Mouse (Mus musculus) limb, embryonic 11.5 days (tissue): ENCODE results near the gene Gm49396. TPM values are rescaled to one million over a fixed set of nuclear protein-coding genes. Genes with fewer than 3 reads are reported as not detected.

Experiments used
- ATAC-seq: fragments of 200-750 bp; cut with Nextera tagmentation; 2 replicates; pipeline ENCODE4 v1.8.0; 2017; ENCODE audit warnings: low read depth; ENCODE audit not compliant: insufficient number of reproducible peaks, low FRiP score, low TSS enrichment
- DNase-seq: peaks from one replicate; pipeline ENCODE4 v3.0.0-alpha.2; 2015; ENCODE audit warnings: low spot score
- H3K27ac ChIP-seq: fragments of 300-500 bp; sonication (generic); replicated peaks from 2 replicates; pipeline ENCODE4 v1.5.1; 2014; ENCODE audit warnings: low read depth, mild to moderate bottlenecking, low read length
- H3K27me3 ChIP-seq: fragments of 300-500 bp; sonication (generic); 2 replicates; pipeline ENCODE4 v1.6.1; 2014; ENCODE audit warnings: mild to moderate bottlenecking, low read length, mixed read lengths; ENCODE audit not compliant: control insufficient read depth, insufficient read depth
- H3K36me3 ChIP-seq: fragments of 300-500 bp; sonication (generic); 2 replicates; pipeline ENCODE4 v1.6.1; 2014; ENCODE audit warnings: mild to moderate bottlenecking, low read length, moderate library complexity, mixed read lengths; ENCODE audit not compliant: control insufficient read depth, insufficient read depth
- H3K4me1 ChIP-seq: fragments of 300-500 bp; sonication (generic); 2 replicates; pipeline ENCODE4 v1.6.1; 2014; ENCODE audit warnings: low read length, mixed read lengths; ENCODE audit not compliant: control insufficient read depth, insufficient read depth
- H3K4me2 ChIP-seq: fragments of 300-500 bp; sonication (generic); 2 replicates; pipeline ENCODE4 v1.6.1; 2014; ENCODE audit warnings: low read depth, mild to moderate bottlenecking, moderate library complexity; ENCODE audit not compliant: severe bottlenecking
- H3K4me3 ChIP-seq: fragments of 300-500 bp; sonication (generic); 2 replicates; pipeline ENCODE4 v1.5.1; 2014; ENCODE audit warnings: low read depth, low read length
- H3K9ac ChIP-seq: fragments of 300-500 bp; sonication (generic); 2 replicates; pipeline ENCODE4 v1.6.1; 2014; ENCODE audit warnings: mild to moderate bottlenecking, low read length
- H3K9me3 ChIP-seq: fragments of 300-500 bp; sonication (generic); 2 replicates; pipeline ENCODE4 v1.6.1; 2016; ENCODE audit warnings: low read length; ENCODE audit not compliant: control insufficient read depth
- WGBS: fragments of 180-500 bp; shearing (Covaris S2); extraction: QIAGEN DNeasy Blood & Tissue Kit; methylation state at CpG from one replicate; pipeline ENCODE4 v1.1.7; 2014; 5-methylcytosine and 5-hydroxymethylcytosine counted together
- polyA plus RNA-seq: library from polyadenylated mRNA; unstranded; fragments of >200 nt; fragmentation: Nextera tagmentation; extraction: Ambion mirVana; gene quantifications from 2 replicates; pipeline ENCODE4 v1.2.1, GENCODE M21; 2014

Gm49396 gene
- polyA plus RNA-seq, 1 experiment from 2014 or later = 6.0 TPM

GRCm38 (mm10) chr7:30526399-30526798, 36.7 kb upstream of the Gm49396 start:
- DNase-seq = no peak
- H3K27me3 ChIP-seq = no peaks in the 10 kb centered on the region
- no peak for ATAC-seq
- 22% methylated on average over 17 of the region's 17 CpGs for WGBS
- H3K4me1 ChIP-seq = 0 out of 2 replicates have a peak, but pooled peaks cover 9% of the 10 kb centered on the region
- H3K4me3 ChIP-seq = 0 out of 2 replicates have a peak overlapping the region, but pooled peaks have one; percentile 0
- H3K27ac ChIP-seq = no peak overlapping the region
- no peaks in the 10 kb centered on the region for H3K9me3 ChIP-seq
- H3K4me2 ChIP-seq = 0 out of 2 replicates have a peak overlapping the region, but pooled peaks have one; percentile 10
- no peak overlapping the region; the same call in 1 of the 2 replicates for H3K9ac ChIP-seq
- H3K36me3 ChIP-seq = peaks cover 25% of the 10 kb centered on the region

DNA sequence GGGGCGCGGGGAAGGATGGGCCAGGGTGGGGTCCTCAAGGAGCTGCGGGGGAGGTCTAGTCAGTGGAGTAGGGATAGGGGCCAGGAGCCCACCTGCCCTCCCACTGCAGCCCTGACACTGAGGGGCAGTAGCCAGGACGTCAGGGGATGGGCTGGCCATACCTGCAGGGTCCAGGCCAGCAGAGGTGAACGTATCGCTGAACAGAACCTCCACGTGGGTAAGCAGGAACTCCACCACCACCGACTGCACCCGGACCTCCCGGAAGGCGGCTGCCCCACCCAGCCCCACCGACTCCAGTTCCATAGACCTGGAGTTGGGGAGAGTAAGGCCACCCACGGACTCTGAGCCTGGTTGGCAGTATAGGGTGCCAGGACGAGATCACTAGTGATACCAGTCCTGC, 36.2 kb upstream of the Gm49396 start:
- no peaks in the 10 kb centered on the region for H3K27me3 ChIP-seq
- DNase-seq (no peak), ATAC-seq (no peak)
- 82% methylated on average over 14 of the region's 14 CpGs for whole genome bisulfite sequencing
- no peak overlapping the region for H3K27ac ChIP-seq
- H3K4me2 ChIP-seq = no peak overlapping the region
- no peak overlapping the region for H3K4me3 ChIP-seq
- 0 out of 2 replicates have a peak, but pooled peaks cover 9% of the 10 kb centered on the region for H3K4me1 ChIP-seq
- H3K9me3 ChIP-seq = no peaks in the 10 kb centered on the region
- peaks cover 25% of the 10 kb centered on the region for H3K36me3 ChIP-seq
- H3K9ac ChIP-seq = no peak overlapping the region

- peaks cover 18% of the 10 kb centered on the region; the same call in 1 of the 2 replicates for H3K4me1 ChIP-seq
- no peak for ATAC-seq
- H3K27me3 ChIP-seq = no peaks in the 10 kb centered on the region
- no peak overlapping the region for H3K4me3 ChIP-seq
- H3K36me3 ChIP-seq = peaks cover 20% of the 10 kb centered on the region
- H3K9ac ChIP-seq = no peak overlapping the region
- no peak overlapping the region for H3K27ac ChIP-seq
- DNase-seq = no peak
- 85% methylated on average over 9 of the region's 9 CpGs for WGBS
- H3K4me2 ChIP-seq = no peak overlapping the region
- no peaks in the 10 kb centered on the region for H3K9me3 ChIP-seq
Measured at GRCm38 (mm10) chr7:30531291-30531815, 31.8 kb upstream of the Gm49396 start.

- H3K36me3 ChIP-seq = peaks cover 17% of the 10 kb centered on the region
- no peak overlapping the region for H3K4me3 ChIP-seq
- ATAC-seq (no peak), DNase-seq (no peak)
- no peak overlapping the region for H3K4me2 ChIP-seq
- H3K4me1 ChIP-seq = peaks cover 12% of the 10 kb centered on the region; the same call in 1 of the 2 replicates
- no peak overlapping the region for H3K27ac ChIP-seq
- 55% methylated on average over 8 of the region's 8 CpGs for WGBS
- no peaks in the 10 kb centered on the region for H3K9me3 ChIP-seq
- no peaks in the 10 kb centered on the region for H3K27me3 ChIP-seq
- H3K9ac ChIP-seq = 0 out of 2 replicates have a peak overlapping the region, but pooled peaks have one; percentile 23
Measured at GRCm38 (mm10) chr7:30532931-30533330, 30.2 kb upstream of the Gm49396 start.

GRCm38 (mm10) chr7:30533941-30534632, 29.1 kb upstream of the Gm49396 start:
- WGBS = 8% methylated on average over 26 of the region's 26 CpGs
- no peak overlapping the region for H3K27ac ChIP-seq
- peaks cover 12% of the 10 kb centered on the region; the same call in 1 of the 2 replicates for H3K4me1 ChIP-seq
- peak overlapping the region; percentile 78 for H3K9ac ChIP-seq
- peak overlapping the region; percentile 84 for H3K4me2 ChIP-seq
- DNase-seq = no peak
- H3K36me3 ChIP-seq = peaks cover 8% of the 10 kb centered on the region
- ATAC-seq = no peak
- H3K4me3 ChIP-seq = peak overlapping the region; percentile 46
- H3K27me3 ChIP-seq = no peaks in the 10 kb centered on the region
- H3K9me3 ChIP-seq = no peaks in the 10 kb centered on the region

DNA sequence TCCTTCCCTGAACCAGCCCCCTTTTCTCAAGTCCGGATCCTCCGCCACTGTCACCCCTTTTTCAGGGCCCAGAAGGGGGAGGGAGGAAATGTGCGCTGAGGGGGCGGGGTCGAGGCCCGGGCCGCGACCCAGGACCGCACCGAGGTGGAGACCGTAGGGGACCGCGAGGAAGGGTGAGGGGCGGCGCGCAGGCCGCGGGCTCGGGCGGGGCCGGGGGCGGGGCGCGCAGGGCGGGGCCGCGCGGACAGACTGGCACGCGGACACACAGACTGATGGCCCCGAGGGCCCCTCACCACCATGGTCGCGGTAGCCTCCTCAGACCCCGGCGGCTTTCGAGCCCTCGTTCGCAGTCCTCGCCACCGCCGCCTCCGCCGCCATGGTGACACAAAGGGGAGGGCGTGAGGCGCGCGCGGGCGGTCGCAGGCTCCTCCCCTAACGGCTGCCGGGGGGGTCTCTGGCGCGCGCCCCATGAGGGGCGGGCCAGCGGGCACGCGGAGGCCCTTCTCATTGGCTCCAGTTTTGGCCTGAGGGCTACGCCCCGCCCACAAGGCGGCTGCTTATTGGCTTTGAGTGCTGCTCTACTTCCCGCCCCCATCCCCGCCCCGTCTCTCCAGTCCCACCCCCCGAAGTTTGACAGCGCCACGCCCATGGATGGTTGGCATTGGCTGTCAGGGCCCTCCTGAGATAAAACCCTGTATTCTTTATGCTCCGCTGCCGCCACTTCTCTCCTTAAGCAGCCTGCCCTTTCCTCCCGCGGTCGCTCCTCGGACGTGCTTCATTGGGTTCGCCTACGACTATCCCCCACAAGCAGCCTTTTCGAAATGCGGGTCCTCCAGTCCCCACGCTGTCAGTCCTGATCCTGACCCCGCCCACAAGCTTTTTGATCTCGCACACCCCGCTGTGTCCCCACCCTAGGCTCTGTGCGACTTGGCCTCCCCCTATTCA, 28.2 kb upstream of the Gm49396 start, which contains the start of gene Arhgap33:
Arhgap33 (minus strand) TSS at position 428 of the 945 bp plus-strand sequence.
- H3K9me3 ChIP-seq = no peaks in the 10 kb centered on the region
- WGBS = under 1% methylated on average over 49 of the region's 84 CpGs
- H3K36me3 ChIP-seq = peaks cover 2% of the 10 kb centered on the region
- H3K4me2 ChIP-seq = peak within 1 kb of the TSS; percentile 84
- H3K4me1 ChIP-seq = peaks cover 12% of the 10 kb centered on the region; the same call in 1 of the 2 replicates
- ATAC-seq (peak; percentile 87), DNase-seq (peak; percentile 97)
- H3K4me3 ChIP-seq = peak within 1 kb of the TSS; percentile 46
- H3K27me3 ChIP-seq = no peaks in the 10 kb centered on the region
- no peak within 1 kb of the TSS for H3K27ac ChIP-seq
- H3K9ac ChIP-seq = peak within 1 kb of the TSS; percentile 78

- Histone ChIP-seq H3K9me3 (no peaks in the 10 kb centered on the region), H3K4me3 (no peak overlapping the region), H3K36me3 (peaks cover 9% of the 10 kb centered on the region; the same call in 1 of the 2 replicates), H3K9ac (no peak overlapping the region), H3K4me1 (0 out of 2 replicates have a peak, but pooled peaks cover 1% of the 10 kb centered on the region), H3K27ac (no peak overlapping the region), H3K4me2 (no peak overlapping the region), H3K27me3 (no peaks in the 10 kb centered on the region)
- ATAC-seq (no peak), DNase-seq (no peak)
- 88% methylated on average over 7 of the region's 7 CpGs for WGBS
Measured at GRCm38 (mm10) chr7:30540572-30540971, 22.6 kb upstream of the Gm49396 start.

DNA sequence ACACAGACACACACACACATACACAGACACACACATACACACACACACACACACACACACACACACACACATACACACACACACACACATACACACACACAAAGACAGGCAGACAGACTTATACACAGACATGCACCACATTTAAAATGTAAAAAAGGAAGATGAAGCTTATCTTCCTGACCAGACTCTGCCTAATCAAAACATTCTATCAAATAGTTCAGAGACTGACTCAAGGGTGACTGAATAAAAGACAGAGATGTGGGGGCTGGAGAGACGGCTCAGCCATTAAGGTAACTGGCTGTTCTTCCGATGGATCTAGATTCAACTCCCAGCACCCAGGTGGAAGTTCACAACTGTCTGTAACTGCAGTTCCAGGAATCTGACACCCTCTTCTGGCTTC, 18.8 kb upstream of the Gm49396 start:
- Histone ChIP-seq H3K9me3 (no peaks in the 10 kb centered on the region), H3K36me3 (peaks cover 14% of the 10 kb centered on the region; the same call in 1 of the 2 replicates), H3K27ac (no peak overlapping the region), H3K4me3 (no peak overlapping the region), H3K27me3 (no peaks in the 10 kb centered on the region), H3K4me1 (no peaks in the 10 kb centered on the region), H3K4me2 (no peak overlapping the region), H3K9ac (no peak overlapping the region)
- ATAC-seq (no peak), DNase-seq (no peak)
- 87% methylated on average over 2 of the region's 2 CpGs for WGBS
